Mouse (Mus musculus): ENCODE measurements around the gene Btbd3.

Btbd3 gene

DNA sequence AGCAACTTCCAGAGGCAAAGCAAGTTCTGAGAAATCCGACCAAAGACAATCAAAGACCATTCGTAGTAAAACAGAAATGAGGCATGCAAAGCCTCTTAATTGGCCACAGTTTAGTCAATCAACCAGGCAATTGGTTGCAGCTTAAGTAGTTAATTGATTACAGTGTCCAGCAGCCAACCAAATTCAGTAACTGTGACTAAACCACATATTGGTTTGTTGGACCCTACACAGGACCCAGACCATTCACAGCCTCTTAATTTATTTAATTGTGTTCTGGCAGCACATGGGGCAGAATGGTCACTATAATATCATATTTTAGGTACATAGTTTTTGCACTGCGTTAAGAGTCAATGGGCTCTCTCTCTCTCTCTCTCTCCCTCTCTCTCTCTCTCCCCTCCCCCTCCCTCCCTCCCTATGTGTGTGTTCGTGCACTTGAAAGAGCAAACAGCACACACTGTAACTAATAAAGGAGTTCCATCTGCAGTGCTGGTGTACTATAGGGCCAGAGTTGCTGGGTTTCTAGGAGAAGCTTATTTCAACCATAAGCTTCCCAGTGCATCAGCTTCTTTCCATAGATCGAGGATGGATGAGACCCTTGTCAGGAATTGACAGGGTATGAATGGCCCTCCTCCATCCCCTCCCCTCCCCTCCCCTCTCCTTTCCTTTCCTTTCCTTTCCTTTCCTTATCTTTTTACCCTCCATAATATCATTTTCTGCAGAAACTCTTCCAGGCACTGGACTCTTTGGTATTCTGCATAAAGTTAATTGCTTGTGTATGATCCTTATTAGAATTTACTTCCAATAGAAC lies 275.0 kb downstream of the Btbd3 start:
- no peak for DNase-seq (ENCODE audit: low read depth, low spot score)

- DNase-seq (ENCODE audit: low read depth, low spot score): no peak
Observed at GRCm38 (mm10) chr2:138531992-138532391, 275.6 kb downstream of the Btbd3 start.

DNA sequence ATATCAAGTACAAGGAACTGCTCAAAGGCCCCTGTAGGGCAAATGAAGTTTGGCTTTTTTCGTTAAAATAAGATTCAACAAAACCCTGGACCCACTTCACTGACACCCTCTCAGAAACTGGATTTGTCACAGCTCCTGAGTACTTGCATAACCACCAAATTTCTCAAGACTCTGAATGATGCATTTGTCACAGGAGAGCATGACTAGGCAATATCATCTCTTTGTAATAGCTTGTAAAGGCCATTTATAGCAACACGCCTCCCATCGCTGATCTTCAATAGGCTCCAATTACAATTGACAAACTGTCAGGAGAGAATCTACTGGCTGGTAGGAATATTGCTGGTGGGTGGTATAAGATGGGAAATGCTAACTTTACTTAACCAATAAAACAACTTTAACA lies 283.3 kb downstream of the Btbd3 start:
- no peak for DNase-seq (ENCODE audit: low read depth, low spot score)

- DNase-seq (ENCODE audit: low read depth, low spot score): no peak
Observed at GRCm38 (mm10) chr2:138548990-138549389, 292.6 kb downstream of the Btbd3 start.

DNA sequence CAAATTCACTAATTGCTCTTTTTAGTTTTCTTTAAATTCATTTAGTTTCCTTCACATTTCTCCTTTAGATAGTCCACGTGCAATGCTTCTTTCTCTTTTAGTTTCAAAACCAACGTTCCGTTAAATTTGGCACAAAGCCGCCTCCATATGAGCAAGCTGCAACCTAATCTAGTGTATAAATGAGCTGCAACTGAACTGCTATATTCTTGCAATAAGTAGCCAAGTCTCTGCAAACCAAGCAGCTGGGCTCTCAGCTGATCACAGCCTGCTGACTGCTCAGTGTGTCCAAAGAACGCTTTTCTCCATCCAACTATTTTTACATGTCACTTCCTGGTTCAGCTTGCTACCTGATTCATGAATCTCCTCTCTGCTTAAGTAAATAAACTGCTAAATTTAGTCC lies 295.2 kb downstream of the Btbd3 start:
- DNase-seq (ENCODE audit: low read depth, low spot score): no peak

DNA sequence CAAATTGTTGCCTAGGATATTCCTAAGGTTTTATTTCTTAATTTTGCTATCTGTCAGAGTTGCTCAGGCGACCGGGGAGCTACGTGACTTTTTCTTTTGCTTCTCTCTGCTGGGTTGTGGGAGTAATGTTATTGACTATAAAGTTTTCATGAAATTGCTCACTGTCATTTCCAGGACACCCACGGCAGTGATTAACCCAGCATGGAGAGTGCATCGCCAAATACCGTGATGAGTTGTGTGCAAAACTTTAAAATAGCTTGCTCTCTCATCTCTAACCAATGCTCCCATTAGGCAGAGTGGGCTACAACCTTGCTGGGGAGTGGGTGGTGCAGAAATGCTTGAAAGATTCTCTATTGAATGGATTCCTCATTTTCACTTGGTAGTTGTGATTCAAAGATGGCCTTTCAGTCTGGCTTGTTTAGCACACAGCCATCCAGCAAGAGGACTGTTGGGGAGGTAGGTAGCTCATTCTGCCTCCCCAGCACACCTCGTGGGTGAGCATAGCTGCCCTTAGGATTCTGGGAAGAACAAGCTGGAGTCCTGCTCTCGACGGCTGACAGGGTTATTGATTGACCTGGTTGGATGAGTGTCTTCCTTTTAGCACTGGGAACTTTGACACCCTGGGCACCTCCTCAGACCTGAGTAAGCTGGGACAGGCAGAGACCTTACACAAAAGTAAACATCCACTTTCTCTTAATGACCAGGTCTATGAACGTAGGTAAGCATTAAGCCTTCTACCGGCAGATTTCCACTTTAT lies 298.9 kb downstream of the Btbd3 start:
- no peak for DNase-seq (ENCODE audit: low read depth, low spot score)

GRCm38 (mm10) chr2:138585930-138586329 lies 329.6 kb downstream of the Btbd3 start:
- no peak for DNase-seq (ENCODE audit: low read depth, low spot score)

DNA sequence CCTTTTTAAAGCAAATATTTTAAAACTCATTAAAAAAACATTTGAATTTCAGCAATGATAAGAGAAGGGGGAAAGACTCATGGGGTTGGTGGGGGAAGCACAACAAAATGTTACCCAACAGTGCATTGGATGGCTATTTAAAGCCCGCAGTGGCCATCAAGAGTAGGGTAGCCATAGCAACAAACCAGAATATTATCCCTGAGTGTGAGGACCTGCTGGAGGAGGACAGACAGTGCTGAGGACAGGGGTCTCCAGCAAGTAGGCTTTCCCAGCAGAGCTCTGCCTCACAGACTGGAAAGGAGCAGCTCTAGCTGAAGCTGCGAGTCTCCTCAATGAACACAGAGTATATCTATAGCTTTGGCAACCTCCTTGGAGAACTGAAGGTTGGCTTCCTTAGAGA lies 331.0 kb downstream of the Btbd3 start:
- no peak for DNase-seq (ENCODE audit: low read depth, low spot score)

GRCm38 (mm10) chr2:138587795-138588545 lies 331.6 kb downstream of the Btbd3 start:
- DNase-seq (ENCODE audit: low read depth, low spot score): no peak

DNA sequence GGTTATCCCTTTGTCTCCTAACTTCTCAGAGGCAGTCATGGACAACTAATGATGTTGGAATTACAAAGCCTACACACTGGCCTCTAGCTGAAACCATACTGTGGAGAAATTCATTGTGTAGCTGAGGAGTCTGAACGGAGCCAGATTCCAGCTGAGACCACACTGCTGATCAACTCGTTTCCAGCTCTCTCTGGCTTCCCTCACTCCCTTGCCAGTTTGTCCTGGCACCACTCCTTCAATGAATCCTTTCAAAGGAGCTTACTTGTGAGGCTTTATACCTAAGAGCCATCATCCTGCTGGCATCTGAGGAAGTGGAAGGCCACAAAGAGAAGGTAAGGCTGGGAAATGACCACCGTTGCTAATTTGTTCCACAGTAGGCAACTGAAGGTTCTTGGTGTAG lies 332.7 kb downstream of the Btbd3 start:
- DNase-seq (ENCODE audit: low read depth, low spot score): no peak

DNA sequence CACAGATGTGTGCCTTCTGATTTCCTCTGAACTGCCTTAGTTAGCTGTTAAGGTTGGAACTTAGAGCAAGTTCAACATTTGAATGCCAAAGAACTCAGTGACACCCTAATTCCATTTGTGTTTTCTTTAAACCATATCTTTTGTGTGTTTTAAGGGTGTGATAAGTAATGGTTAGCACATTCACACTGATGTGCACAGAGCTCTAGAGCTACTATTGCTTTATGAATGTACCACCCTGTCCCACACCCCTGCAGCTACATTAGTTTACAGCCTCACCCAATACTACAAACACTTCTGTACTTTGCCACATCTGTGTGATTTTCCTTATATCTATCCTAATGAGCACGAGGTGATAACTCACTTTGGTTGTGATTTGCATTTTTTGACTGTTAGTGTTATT lies 333.9 kb downstream of the Btbd3 start:
- DNase-seq (ENCODE audit: low read depth, low spot score): no peak

- DNase-seq (ENCODE audit: low read depth, low spot score): no peak
Observed at GRCm38 (mm10) chr2:138612361-138612760, 356.0 kb downstream of the Btbd3 start.

GRCm38 (mm10) chr2:138617501-138617900 lies 361.1 kb downstream of the Btbd3 start:
- no peak for DNase-seq (ENCODE audit: low read depth, low spot score)

Data from CD4-positive, CD25-positive, alpha-beta regulatory T cell, adult 2 months (primary cell).